Mouse (Mus musculus) small intestine, adult 2 months (tissue): ENCODE data around the gene Pomt2. TPM values are rescaled to one million over a fixed set of nuclear protein-coding genes. Genes with fewer than 3 reads are reported as not detected.

Experiments
- H3K27ac ChIP-seq: fragments of 200-500 bp; 2 replicates; pipeline ENCODE4 v1.5.1; 2012; ENCODE audit warnings: low read depth, low read length, control low read depth, inconsistent platforms; ENCODE audit not compliant: insufficient read depth
- H3K27me3 ChIP-seq: fragments of 200-500 bp; 2 replicates; pipeline ENCODE4 v1.6.1; 2012; ENCODE audit warnings: mild to moderate bottlenecking, moderate library complexity, low read length, inconsistent platforms; ENCODE audit not compliant: control insufficient read depth, insufficient read depth
- H3K36me3 ChIP-seq: fragments of 200-500 bp; 2 replicates; pipeline ENCODE4 v1.6.1; 2012; ENCODE audit warnings: mild to moderate bottlenecking, low read length, control low read depth, inconsistent platforms; ENCODE audit not compliant: control insufficient read depth, insufficient read depth
- H3K4me1 ChIP-seq: fragments of 200-500 bp; 2 replicates; pipeline ENCODE4 v1.6.1; 2012; ENCODE audit warnings: low read length, inconsistent platforms, mixed read lengths; ENCODE audit not compliant: control insufficient read depth, insufficient read depth, insufficient read length
- H3K4me3 ChIP-seq: fragments of 200-500 bp; 2 replicates; pipeline ENCODE4 v1.5.1; 2012; ENCODE audit warnings: low read depth, mild to moderate bottlenecking, control low read depth, inconsistent platforms, low read length, moderate library complexity
- CTCF ChIP-seq: fragments of 200-500 bp; IDR thresholded peaks from 2 replicates; pipeline ENCODE4 v1.5.1; 2012; ENCODE audit warnings: low read depth, mild to moderate bottlenecking, control low read depth, inconsistent platforms, low read length, moderate library complexity, mixed read lengths; ENCODE audit not compliant: insufficient replicate concordance, insufficient read length; ENCODE audit errors: extremely low read depth
- POLR2A ChIP-seq: fragments of 200-500 bp; IDR thresholded peaks from 2 replicates; pipeline ENCODE4 v1.6.1; 2012; ENCODE audit warnings: low read depth, mild to moderate bottlenecking, control low read depth, inconsistent platforms, low read length, moderate library complexity
- WGBS: fragments of 180-500 bp; shearing (Covaris S2); methylation state at CpG from one replicate; pipeline ENCODE4 v1.1.7; 2018; 5-methylcytosine and 5-hydroxymethylcytosine counted together
- polyA plus RNA-seq: library from polyadenylated mRNA; depleted of rRNA; stranded (reverse); fragments of >200 nt; gene quantifications from 2 replicates; pipeline ENCODE4 v1.2.3, GENCODE M21; 2012; rRNA removed

Gene Pomt2
- polyA plus RNA-seq, 1 experiment = 5.2 TPM

DNA sequence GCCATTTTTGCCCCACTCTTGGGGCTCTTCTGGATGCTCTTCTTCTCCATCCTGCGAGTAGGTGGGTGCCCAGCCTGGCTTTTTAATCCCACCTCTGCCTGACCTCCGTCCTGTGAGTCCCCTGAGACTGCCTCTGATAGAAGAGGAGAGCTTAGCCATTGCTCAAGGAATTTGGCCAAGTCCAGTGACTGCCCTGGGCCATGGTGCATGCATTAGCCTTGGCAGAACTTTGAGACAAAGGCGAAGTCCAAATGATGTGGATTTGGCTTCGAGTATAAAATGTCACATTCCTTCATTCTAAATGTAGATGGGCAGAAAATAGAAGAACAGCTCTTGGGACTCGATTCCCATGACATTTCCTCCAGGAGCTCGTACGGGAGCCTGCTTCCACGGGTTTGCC, 65.0 kb downstream of the Pomt2 start:
- H3K27me3 ChIP-seq = no peaks in the 10 kb centered on the region
- 74% methylated on average over 8 of the region's 8 CpGs for WGBS
- no peak for TF ChIP-seq CTCF
- TF ChIP-seq POLR2A = no peak
- H3K27ac ChIP-seq = no peak overlapping the region
- no peak overlapping the region for H3K4me3 ChIP-seq
- no peaks in the 10 kb centered on the region for H3K4me1 ChIP-seq
- H3K36me3 ChIP-seq = no peaks in the 10 kb centered on the region

DNA sequence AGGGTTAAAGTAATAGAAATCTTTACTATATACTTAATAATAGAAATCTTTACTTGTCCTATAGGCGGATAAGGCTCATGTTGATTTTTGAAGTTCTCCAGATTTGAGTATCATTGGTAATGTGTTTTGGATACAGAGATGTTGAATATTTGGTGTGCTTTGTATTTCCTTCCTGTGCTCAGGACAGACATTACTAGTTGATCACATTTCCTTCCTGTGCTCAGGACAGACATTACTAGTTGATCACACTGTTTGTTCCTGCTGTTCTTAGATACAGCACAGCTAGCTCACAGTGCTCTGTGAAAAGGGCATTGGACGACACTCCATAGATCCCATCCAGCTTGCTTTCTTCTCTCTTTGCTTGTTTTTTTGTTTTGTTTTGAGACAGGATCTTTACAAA, 71.2 kb downstream of the Pomt2 start:
- no peaks in the 10 kb centered on the region for H3K4me1 ChIP-seq
- no peak overlapping the region for H3K4me3 ChIP-seq
- TF ChIP-seq CTCF (no peak), POLR2A (no peak)
- H3K27ac ChIP-seq = no peak overlapping the region
- 81% methylated on average over 2 of the region's 2 CpGs for WGBS
- H3K36me3 ChIP-seq = no peaks in the 10 kb centered on the region
- no peaks in the 10 kb centered on the region for H3K27me3 ChIP-seq

DNA sequence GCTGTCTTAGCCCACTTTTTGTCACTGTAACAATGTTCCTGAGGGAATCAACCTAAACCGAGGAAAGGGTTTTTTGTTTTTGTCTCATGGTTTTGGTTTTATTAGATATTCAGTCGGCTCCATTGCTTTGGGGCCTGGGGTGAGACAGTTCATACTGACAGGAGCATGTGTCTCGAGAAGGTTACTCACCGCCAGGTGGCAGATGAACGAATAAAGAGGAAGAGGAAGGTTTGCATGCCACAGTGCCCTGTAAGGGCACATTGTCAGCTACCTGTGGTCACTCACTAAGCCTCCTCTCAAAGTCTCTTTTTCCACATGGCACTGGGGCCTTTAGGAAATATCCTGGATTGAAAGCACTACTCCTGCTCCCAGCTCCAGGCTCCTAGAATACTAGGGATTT, 77.2 kb downstream of the Pomt2 start:
- no peaks in the 10 kb centered on the region for H3K27me3 ChIP-seq
- no peak for TF ChIP-seq POLR2A
- TF ChIP-seq CTCF = no peak
- no peak overlapping the region for H3K4me3 ChIP-seq
- 57% methylated on average over 5 of the region's 5 CpGs for WGBS
- no peaks in the 10 kb centered on the region for H3K4me1 ChIP-seq
- H3K27ac ChIP-seq = no peak overlapping the region
- H3K36me3 ChIP-seq = no peaks in the 10 kb centered on the region

DNA sequence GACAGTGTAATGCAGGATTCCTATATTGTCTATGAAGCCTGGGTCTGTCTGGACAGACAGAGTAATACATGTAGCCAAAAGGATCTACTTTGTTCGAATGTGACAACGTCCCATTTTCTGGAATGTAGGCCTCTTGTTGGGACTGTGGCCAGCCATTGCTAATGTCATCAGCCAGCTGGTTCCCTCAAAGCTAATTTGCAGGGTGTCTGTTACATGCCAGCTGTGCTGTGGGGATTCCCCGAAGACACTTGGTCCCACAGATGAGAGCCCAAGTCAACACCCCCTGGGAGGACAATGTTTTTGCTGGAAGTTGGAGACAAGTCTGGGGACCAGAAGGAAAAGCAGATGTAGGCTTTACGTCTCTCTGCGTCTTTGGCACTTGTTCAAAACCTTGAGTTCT, 81.3 kb downstream of the Pomt2 start:
- TF ChIP-seq CTCF (no peak), POLR2A (no peak)
- no peaks in the 10 kb centered on the region; the same call in 1 of the 2 replicates for H3K4me1 ChIP-seq
- WGBS = 78% methylated on average over 5 of the region's 5 CpGs
- no peaks in the 10 kb centered on the region for H3K36me3 ChIP-seq
- H3K27ac ChIP-seq = no peak overlapping the region
- no peaks in the 10 kb centered on the region for H3K27me3 ChIP-seq
- no peak overlapping the region for H3K4me3 ChIP-seq

- Histone ChIP-seq H3K36me3 (no peaks in the 10 kb centered on the region), H3K27me3 (no peaks in the 10 kb centered on the region), H3K4me3 (no peak overlapping the region), H3K27ac (no peak overlapping the region), H3K4me1 (no peaks in the 10 kb centered on the region; the same call in 1 of the 2 replicates)
- 81% methylated on average over 11 of the region's 11 CpGs for WGBS
- no peak for TF ChIP-seq POLR2A
- no peak for TF ChIP-seq CTCF
These were observed 82.3 kb downstream of the Pomt2 start for GRCm38 (mm10) chr12:87065446-87065845.

GRCm38 (mm10) chr12:87057066-87057465, 90.7 kb downstream of the Pomt2 start:
- Histone ChIP-seq H3K4me1 (no peaks in the 10 kb centered on the region; the same call in 1 of the 2 replicates), H3K36me3 (no peaks in the 10 kb centered on the region), H3K27me3 (no peaks in the 10 kb centered on the region), H3K4me3 (no peak overlapping the region), H3K27ac (no peak overlapping the region)
- TF ChIP-seq POLR2A (no peak), CTCF (no peak)
- 53% methylated on average over 17 of the region's 17 CpGs for WGBS

Other genes starting within 250 kb of the Pomt2 start
- 7.9 and 16.3 TPM in 2 replicates for gene Cipc, start 200.9 kb downstream of the Pomt2 start, polyA plus RNA-seq
- 0.03 and 0.04 TPM in 2 replicates for gene Zdhhc22, start 157.5 kb downstream of the Pomt2 start, polyA plus RNA-seq
- gene Tmem63c, start 126.6 kb downstream of the Pomt2 start, polyA plus RNA-seq = 0.14 and 0.32 TPM in 2 replicates
- 1.2 and 3.0 TPM in 2 replicates for gene Ngb, start 45.4 kb downstream of the Pomt2 start, polyA plus RNA-seq
- gene Gstz1, start 803 bp downstream of the Pomt2 start, polyA plus RNA-seq = 20.7 and 23.0 TPM in 2 replicates
- not detected in 2 replicates for gene Samd15, start 51.8 kb upstream of the Pomt2 start, polyA plus RNA-seq
- gene Tmed8, start 52.5 kb upstream of the Pomt2 start, polyA plus RNA-seq = 0.69 and 0.89 TPM in 2 replicates
- gene Noxred1, start 90.8 kb upstream of the Pomt2 start, polyA plus RNA-seq = 0.09 and 0.28 TPM in 2 replicates
- 15.7 and 27.1 TPM in 2 replicates for gene Vipas39, start 118.3 kb upstream of the Pomt2 start, polyA plus RNA-seq
- 14.6 and 27.3 TPM in 2 replicates for gene Ahsa1, start 118.5 kb upstream of the Pomt2 start, polyA plus RNA-seq
- 0.15 and 0.25 TPM in 2 replicates for gene Ism2, start 151.7 kb upstream of the Pomt2 start, polyA plus RNA-seq
- gene Sptlc2, start 240.4 kb upstream of the Pomt2 start, polyA plus RNA-seq = 10.7 and 13.5 TPM in 2 replicates